Mouse (Mus musculus) bone marrow, adult 2 months (tissue): ENCODE results near the gene Cd109. TPM values are rescaled to one million over a fixed set of nuclear protein-coding genes. Genes with fewer than 3 reads are reported as not detected.

Experiments used
- H3K27ac ChIP-seq: fragments of 200-500 bp; 2 replicates; pipeline ENCODE4 v1.5.1; 2012; ENCODE audit warnings: low read depth, mild to moderate bottlenecking, control low read depth, inconsistent platforms, low read length; ENCODE audit not compliant: control insufficient read depth, poor library complexity, insufficient read depth
- H3K4me1 ChIP-seq: fragments of 200-500 bp; 2 replicates; pipeline ENCODE4 v1.6.1; 2011; ENCODE audit warnings: low read length; ENCODE audit not compliant: control insufficient read depth, insufficient read depth
- H3K4me3 ChIP-seq: fragments of 200-500 bp; replicated peaks from 2 replicates; pipeline ENCODE3; 2011; ENCODE audit warnings: mild to moderate bottlenecking, low read depth, low read length, control low read depth; ENCODE audit not compliant: control insufficient read depth
- CTCF ChIP-seq: fragments of 200-500 bp; IDR thresholded peaks from 2 replicates; pipeline ENCODE4 v1.5.1; 2011; ENCODE audit warnings: low read length, control low read depth; ENCODE audit not compliant: control insufficient read depth, insufficient read depth
- POLR2A ChIP-seq: fragments of 200-500 bp; IDR thresholded peaks from 2 replicates; pipeline ENCODE4 v1.6.1; 2011; ENCODE audit warnings: low read depth, mild to moderate bottlenecking, control low read depth, low read length, borderline replicate concordance; ENCODE audit not compliant: control insufficient read depth
- WGBS: fragments of 180-500 bp; shearing (Covaris S2); methylation state at CpG from one replicate; pipeline ENCODE4 v1.1.7; 2018; 5-methylcytosine and 5-hydroxymethylcytosine counted together
- polyA plus RNA-seq: library from polyadenylated mRNA; stranded (reverse); fragments of >200 nt; gene quantifications from 2 replicates; pipeline ENCODE4 v1.2.4, GENCODE M21; 2011; ENCODE audit warnings: low replicate concordance; ENCODE audit not compliant: missing spikeins, insufficient read depth, insufficient read length

The Cd109 gene
- polyA plus RNA-seq, result 0.85 TPM in 1 of 2 replicates, not detected in the other

- H3K4me3 ChIP-seq, result no peak within 1 kb of the TSS
- no peak for TF ChIP-seq CTCF
- no peak for TF ChIP-seq POLR2A
- WGBS, result 1% methylated on average over 43 of the region's 43 CpGs
- H3K27ac ChIP-seq, result no peak within 1 kb of the TSS; the same call in 1 of the 2 replicates
- no peaks in the 10 kb centered on the region; the same call in 1 of the 2 replicates for H3K4me1 ChIP-seq
These were observed at the start of gene Cd109 for GRCm38 (mm10) chr9:78615401-78616021. Gene Cd109, plus strand, starts transcription at chr9:78615546.

- no peak overlapping the region for H3K4me3 ChIP-seq
- WGBS, result 92% methylated on average over 9 of the region's 9 CpGs
- TF ChIP-seq POLR2A (no peak), CTCF (no peak)
- H3K27ac ChIP-seq, result no peak overlapping the region
- H3K4me1 ChIP-seq, result no peaks in the 10 kb centered on the region
These were observed 45.4 kb upstream of the Cd109 start for GRCm38 (mm10) chr9:78569934-78570333.

GRCm38 (mm10) chr9:78576466-78576865, 38.9 kb upstream of the Cd109 start:
- no peak overlapping the region for H3K27ac ChIP-seq
- H3K4me3 ChIP-seq, result no peak overlapping the region
- H3K4me1 ChIP-seq, result no peaks in the 10 kb centered on the region; the same call in 1 of the 2 replicates
- TF ChIP-seq CTCF (no peak), POLR2A (no peak)
- 89% methylated on average over 5 of the region's 5 CpGs for WGBS

GRCm38 (mm10) chr9:78578824-78579223, 36.5 kb upstream of the Cd109 start:
- Histone ChIP-seq H3K4me1 (no peaks in the 10 kb centered on the region; the same call in 1 of the 2 replicates), H3K4me3 (no peak overlapping the region), H3K27ac (no peak overlapping the region)
- WGBS, result 12% methylated on average over 7 of the region's 7 CpGs
- TF ChIP-seq CTCF, result no peak
- TF ChIP-seq POLR2A, result no peak

GRCm38 (mm10) chr9:78579644-78580396, 35.5 kb upstream of the Cd109 start:
- H3K27ac ChIP-seq, result no peak overlapping the region
- 87% methylated on average over 10 of the region's 10 CpGs for WGBS
- H3K4me3 ChIP-seq, result no peak overlapping the region
- TF ChIP-seq POLR2A (no peak), CTCF (no peak)
- H3K4me1 ChIP-seq, result no peaks in the 10 kb centered on the region; the same call in 1 of the 2 replicates

GRCm38 (mm10) chr9:78587218-78587883, 28.0 kb upstream of the Cd109 start:
- H3K4me1 ChIP-seq, result no peaks in the 10 kb centered on the region
- under 1% methylated on average over 31 of the region's 31 CpGs for WGBS
- peak overlapping the region; percentile 56 for H3K27ac ChIP-seq
- no peak for TF ChIP-seq POLR2A
- no peak for TF ChIP-seq CTCF
- peak overlapping the region; percentile 91 for H3K4me3 ChIP-seq

- Histone ChIP-seq H3K4me1 (no peaks in the 10 kb centered on the region), H3K4me3 (peak within 1 kb of the TSS; percentile 91), H3K27ac (peak within 1 kb of the TSS; percentile 56)
- TF ChIP-seq POLR2A (peak; percentile 72), CTCF (no peak)
- under 1% methylated on average over 27 of the region's 27 CpGs for WGBS
These were observed 27.4 kb upstream of the Cd109 start, which contains the start of gene Slc17a5 for GRCm38 (mm10) chr9:78587914-78588313. Gene Slc17a5, minus strand, starts transcription at chr9:78588041.

GRCm38 (mm10) chr9:78588411-78589033, 26.8 kb upstream of the Cd109 start:
- WGBS, result 9% methylated on average over 10 of the region's 10 CpGs

More at GRCm38 (mm10) chr9:78588411-78589033, 26.8 kb upstream of the Cd109 start:
- H3K27ac ChIP-seq, result peak overlapping the region; percentile 3; the same call in 1 of the 2 replicates
- H3K4me1 ChIP-seq, result no peaks in the 10 kb centered on the region
- TF ChIP-seq CTCF (no peak), POLR2A (no peak)
- H3K4me3 ChIP-seq, result peak overlapping the region; percentile 91
